Mouse (Mus musculus) inflammation-experienced regulatory T-cells (primary cell): ENCODE data around the gene Mrps14. TPM values are rescaled to one million over a fixed set of nuclear protein-coding genes. Genes with fewer than 3 reads are reported as not detected.

Experiments
- polyA plus RNA-seq, 2 experiments: library from polyadenylated mRNA; unstranded; fragments of 100-300 nt; shearing (Covaris generic); gene quantifications; one replicate each; pipeline ENCODE4 v1.2.1; 2017

Mrps14 gene
- polyA plus RNA-seq = 100 to 1,000 TPM; 157 to 191 TPM

GRCm38 (mm10) chr1:160194529-160195336, at the start of gene Mrps14:
Gene Mrps14, plus strand, starts transcription at chr1:160195215.

GRCm38 (mm10) chr1:160153480-160153879, 41.5 kb upstream of the Mrps14 start, which contains the start of gene Tnn:
Gene Tnn, minus strand, starts transcription at chr1:160153580.

GRCm38 (mm10) chr1:160212703-160213669, 18.0 kb downstream of the Mrps14 start, which contains the start of gene Cacybp:
Gene Cacybp, minus strand, starts transcription at chr1:160212875.

Other genes starting within 250 kb of the Mrps14 start
- gene 4930523C07Rik, start 150.8 kb upstream of the Mrps14 start, polyA plus RNA-seq = 100 to 1,000 TPM; 258 to 404 TPM
- gene Tnn, start 41.6 kb upstream of the Mrps14 start, polyA plus RNA-seq = under 1 TPM in 1 of 2 experiments, not detected in 1; 0.06 TPM
- 100 to 1,000 TPM; 106 to 166 TPM for gene Cacybp, start 17.7 kb downstream of the Mrps14 start, polyA plus RNA-seq